Mouse (Mus musculus) gastrocnemius, postnatal 4 days (tissue): ENCODE measurements around the gene Ccdc33. TPM values are rescaled to one million over a fixed set of nuclear protein-coding genes. Genes with fewer than 3 reads are reported as not detected.

Experiments used
- DNase-seq, 2 experiments: peaks; one replicate each; pipeline ENCODE4 v3.0.0; 2021 to 2022; ENCODE audit warnings: low spot score in 2 of 2, mixed read lengths in 2 of 2
- total RNA-seq, 2 experiments: library from RNA; stranded (reverse); gene quantifications; 2 replicates each; pipeline ENCODE4 v1.2.3; 2021

Ccdc33 gene
- total RNA-seq, 2 experiments from 2014 or later, result not detected

DNA sequence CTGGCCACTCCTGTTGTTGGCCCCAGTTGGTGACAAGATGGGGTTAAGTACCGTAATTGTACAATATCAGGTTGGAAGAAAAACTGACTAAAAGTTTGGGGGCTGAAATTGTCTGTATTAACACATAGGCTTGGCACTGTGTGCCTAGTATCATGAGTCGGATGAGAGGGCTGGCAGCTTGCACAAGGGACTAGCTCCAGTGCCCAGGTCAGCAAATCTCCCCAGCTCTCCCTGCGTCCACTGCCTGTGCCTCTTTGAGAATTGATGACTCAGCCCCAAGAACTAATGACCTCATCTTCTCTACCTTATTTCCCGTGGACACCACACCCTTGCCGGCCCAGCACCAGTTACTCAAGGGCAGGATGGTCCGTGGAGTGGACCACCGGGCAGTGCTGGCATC is 68.8 kb downstream of the Ccdc33 start:
- DNase-seq, result no peak

DNA sequence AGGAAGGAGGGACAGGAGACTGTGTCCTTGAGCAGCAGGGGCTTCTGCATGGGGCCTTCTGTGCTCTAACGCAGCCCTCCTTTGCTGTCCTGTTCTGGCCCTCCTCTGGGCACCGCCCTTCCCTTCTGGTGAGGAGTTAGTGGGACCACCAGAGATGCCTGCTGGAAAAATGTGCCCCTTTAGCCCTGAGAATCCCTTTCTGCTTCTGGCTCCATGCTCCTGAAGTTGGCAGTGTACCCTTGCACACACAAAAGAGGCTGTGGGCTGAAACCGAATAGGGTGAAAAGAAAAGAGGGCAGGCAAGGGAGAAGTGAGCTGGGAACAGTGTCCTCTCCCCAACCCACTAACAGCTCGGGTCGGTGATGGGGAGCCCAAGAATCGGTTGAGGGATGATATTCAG is 69.4 kb downstream of the Ccdc33 start:
- DNase-seq, result no peak

DNA sequence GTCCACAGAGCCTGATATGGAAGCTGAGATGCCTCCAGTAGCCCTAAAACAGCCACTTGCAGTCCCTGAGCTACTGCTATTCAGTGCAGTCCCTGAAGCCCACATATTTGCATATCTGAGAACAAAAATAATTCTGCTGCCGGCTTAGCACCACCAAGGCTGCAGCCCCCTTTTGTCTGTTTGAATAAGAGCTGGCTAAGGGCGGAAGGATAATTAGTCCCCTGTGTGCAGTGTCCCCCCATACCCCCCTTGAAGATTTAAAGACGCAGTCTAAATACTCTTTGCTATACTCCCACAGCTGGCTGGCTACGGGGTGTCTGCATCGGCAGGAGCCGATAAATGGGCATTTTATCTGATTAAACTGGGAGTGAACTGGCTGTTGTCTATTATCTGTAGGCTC is 70.0 kb downstream of the Ccdc33 start:
- no peak for DNase-seq

DNA sequence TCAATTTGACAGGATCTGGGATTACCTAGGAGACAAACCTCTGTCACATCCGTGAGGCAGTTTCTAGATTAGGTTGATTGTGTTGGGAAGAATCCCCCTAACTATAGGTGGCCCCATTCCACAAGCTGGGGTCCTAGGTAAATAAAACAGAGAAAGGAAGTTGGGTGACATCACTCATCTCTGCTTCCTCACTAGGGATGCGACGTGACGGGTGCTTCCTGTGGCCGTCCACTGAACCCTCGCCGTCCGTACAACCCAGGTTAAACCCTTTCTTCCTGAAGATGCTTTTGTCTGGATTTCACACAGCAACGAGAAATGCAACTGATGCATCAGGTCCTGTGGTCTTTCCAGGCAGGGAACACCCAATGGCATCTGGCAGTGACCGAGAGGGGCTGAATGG is 71.6 kb downstream of the Ccdc33 start:
- DNase-seq, result no peak

DNA sequence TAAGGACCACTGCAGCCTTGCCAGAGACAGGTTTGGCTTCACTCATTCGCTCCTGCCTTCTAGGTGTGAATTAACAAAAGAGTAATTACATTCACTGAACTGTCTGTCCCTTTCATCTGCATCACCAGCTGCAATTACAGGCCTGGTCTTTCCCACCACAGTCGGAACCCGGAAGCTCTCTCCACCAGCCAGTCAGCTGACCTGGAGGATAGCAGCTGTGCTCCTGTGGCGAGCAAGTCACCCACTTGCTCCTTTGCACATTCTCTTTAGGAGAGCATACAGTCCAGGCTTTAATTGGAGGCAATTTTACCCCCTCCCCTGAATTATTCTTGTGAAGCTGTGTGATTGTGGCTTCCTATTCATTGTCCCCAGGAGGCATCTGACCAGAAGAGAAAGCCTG is 73.0 kb downstream of the Ccdc33 start:
- no peak for DNase-seq

DNA sequence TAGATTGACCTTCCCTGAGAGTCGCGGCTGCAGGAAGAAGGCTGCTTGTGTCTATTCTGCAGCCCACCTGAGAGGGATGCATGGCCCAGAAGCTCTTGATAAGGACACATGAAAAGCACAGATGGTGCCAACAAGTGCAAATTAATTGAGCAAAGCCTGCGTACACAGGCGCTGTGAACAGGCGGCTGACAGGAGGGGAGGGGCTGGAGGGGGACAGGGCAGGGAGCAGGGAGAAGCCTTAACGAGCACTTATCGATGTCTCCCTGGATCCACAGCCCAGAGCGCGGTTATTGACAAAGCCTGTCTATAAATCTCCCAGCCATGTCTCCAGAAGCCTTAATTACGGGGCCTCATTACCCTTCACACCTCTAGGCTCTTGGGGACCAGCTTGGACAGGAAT is 73.8 kb downstream of the Ccdc33 start:
- DNase-seq, result no peak

DNA sequence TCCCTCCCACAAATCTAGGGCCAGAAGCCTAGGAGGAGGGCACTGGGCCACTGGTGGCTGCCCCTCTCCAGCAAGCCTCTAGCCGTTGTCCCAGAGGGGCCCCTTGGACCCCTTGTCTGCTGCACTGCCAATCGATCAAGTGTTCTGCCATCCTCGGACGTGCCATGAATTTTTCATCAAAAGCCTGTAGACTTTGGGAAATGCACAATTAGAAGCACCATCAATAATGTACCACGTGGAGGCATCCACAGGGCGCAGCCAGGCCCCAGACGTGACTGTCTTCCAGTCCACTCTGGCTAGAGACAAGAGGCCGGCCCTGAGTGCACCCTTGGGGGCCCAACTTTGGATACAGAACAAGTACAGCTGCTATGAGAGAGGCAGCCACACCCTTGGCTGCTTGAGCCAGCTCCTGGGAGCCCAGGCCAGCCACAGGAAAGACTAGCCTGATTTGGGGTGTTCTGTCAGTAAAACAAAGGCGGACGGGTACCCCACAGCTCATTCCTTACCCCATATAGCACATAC is 75.1 kb downstream of the Ccdc33 start:
- DNase-seq, result peak; percentile 63 to 84

DNA sequence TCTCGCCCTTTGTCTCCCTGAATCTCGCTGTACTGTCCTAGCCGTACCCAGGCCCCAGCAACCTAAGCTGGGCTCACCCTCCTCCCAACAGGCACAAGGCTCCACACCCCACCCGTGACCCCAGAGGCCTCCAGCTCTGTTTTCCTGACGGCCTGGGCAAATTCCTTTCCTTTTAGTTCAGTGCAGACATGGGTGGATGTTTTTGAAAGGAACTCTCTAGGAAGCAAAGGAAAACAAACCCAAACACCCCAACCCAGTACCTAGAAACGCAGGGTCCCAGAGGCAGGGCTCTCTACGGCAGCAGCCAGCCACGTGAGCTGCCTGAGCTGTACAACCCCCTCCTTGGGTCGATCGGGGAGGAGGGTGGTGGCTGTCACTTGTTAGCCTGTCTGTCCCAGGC is 76.2 kb downstream of the Ccdc33 start:
- DNase-seq, result no peak

DNA sequence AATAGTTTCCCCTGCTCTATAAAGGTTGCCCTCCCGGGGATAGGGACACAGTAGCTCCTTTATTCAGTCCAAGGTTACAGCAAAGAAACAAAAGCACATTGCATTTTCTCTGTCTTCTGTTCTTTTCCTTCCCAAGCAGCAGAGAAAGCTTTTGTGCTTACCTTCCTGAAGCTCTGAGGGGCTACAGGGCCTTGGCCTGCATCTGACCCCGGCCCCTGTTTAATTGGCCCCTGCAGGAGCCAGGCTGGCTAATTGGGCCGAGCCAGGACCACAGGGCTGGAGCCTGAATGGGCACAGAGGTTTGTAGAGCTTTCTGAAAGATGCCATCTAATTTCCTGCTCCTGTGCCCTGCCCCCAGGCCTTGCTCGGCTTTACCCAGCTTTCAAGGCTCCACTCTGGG is 77.6 kb downstream of the Ccdc33 start:
- no peak for DNase-seq

DNA sequence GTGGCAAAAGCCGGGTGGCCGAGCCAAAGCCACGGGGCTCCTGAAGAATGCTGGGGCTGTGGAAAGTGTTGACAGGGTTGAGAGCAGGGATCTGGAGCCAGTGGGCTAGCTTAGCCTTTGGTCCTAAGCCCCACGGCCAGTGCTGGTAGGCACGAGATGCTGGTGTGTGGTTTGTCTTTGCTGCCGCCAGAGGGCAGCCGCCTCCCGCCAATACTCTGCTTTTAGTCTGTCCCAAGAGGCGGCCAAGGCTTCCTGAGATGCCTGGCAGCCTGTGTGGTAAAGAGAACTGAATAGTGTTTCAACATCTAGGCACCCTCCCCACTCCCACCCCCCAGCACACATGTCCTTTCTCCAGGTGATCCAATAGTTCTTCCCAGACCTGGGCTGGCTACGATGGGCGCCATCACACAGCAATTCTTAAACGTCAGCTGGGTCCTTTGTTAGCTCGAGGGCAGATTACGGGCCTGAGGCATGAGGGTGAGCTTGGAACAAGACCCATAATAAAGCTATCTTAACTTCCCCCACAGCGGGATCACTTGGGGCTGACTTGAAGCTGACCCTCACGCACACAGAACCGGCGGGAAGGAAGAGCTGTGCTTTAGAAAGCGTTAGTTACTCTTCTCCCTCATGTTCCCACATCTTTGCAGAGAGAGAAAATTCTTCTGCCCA is 80.0 kb downstream of the Ccdc33 start:
- DNase-seq, result peak; percentile 55 to 77

DNA sequence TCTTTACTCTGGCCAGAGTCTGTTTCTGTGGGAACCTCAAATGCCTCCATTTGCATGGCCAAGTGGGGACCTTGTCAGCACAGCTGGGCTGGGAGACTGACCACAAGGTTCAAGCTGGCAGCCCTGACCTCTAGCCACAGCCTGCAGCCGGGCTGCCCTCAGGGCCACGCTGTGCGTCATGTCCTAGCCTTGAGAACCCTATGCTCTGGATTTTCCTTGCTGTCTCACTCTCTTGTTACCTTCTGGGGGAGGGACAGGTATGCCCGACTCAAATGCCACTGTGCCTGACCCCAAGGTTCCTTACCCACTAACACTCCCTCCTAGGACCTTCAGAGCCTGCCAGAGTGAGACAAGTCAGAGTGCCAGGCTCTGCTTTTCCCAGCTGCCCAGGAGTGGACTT is 81.7 kb downstream of the Ccdc33 start:
- DNase-seq, result no peak

DNA sequence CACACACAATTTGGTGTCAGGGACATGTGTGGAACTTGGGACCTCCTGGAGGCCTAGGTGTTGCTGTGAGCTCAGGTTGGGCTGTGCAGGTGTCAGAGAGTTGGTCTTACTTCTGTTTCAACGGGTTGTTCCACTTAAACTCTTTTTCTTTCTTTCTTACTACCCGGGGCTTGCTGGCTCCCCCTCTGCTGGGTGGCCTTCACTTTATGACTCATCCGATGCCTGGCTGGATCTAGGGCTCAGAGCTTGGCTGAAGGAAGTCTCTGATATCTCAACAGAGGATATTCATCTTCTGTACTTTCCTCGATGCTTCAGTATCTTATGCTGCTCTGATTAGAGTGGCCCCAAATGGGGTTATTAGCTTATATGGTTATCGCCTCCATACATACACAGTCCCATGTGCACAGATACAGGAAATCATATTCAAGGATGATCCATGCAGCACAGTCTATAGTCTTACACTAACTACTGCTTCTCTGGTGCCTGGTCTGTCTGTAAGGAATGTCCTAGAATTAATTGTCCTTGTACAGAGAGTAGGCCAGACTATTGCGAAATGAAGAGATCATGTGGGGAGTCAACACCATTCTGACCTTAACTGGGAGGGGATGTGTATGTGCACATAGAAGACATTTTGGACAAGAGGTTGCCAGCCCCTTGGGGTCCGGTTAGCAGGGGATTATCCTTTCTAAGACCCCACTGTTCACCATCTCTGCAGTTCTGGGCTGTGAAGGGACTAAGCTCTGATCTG is 82.5 kb downstream of the Ccdc33 start:
- DNase-seq, result no peak

DNA sequence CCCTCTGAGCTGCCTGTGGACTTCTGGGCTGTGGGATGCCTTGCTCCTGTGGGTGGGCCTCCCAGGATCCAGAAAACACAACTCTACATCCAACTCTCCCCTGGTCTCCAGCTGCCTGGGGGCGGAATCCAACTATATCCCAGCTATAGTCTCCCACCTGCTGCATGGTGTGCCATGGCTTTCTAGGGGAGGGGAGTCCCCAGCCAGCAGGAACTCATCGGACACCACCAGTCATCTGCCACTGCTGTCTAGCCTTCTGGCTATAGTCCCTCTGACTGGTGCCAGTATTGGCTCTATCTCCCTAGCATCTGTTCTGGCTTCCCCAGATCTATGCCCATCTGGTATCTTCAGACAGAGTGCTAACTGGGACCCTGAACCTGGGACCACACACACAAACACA is 83.1 kb downstream of the Ccdc33 start:
- peak in 1 of 2 experiments; percentile 25 for DNase-seq

DNA sequence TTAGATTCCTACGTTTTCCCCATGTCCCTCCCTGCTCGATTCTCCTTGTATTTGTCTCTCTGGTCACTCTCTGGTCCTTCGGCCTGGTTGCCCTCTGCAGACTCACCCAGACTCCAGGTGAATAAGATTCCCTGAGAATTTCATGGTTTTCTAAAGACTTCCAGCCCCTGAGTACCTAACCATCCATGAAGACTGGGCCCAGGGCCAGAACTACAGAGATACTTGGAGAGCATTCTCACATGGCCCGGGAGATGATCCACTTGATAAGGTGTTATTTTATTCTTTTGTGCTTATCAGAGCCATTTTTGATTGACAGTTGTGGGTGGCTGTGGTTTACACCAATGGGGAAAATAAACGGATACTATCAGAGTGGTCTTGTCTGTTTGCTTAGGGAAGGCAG is 86.7 kb downstream of the Ccdc33 start:
- no peak for DNase-seq

DNA sequence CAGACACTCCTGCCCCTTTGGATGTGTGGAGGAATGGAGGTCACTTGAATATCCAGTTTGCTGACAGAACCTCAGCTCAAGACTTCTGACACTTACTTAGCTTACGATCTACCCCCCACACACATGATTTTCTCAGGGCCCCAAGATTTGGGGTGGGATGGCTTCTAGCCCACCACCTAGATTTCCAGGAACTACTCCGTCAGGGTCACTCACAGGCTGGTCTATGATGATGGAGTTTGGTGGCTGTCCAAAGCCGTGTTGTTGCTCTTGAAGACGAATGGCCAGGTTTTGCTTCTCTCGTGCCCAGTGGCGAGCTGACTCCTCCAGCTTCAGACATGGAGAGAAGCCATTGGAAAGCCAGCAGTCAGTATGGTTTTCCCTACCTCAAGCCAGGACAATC is 89.0 kb downstream of the Ccdc33 start:
- DNase-seq, result no peak

DNA sequence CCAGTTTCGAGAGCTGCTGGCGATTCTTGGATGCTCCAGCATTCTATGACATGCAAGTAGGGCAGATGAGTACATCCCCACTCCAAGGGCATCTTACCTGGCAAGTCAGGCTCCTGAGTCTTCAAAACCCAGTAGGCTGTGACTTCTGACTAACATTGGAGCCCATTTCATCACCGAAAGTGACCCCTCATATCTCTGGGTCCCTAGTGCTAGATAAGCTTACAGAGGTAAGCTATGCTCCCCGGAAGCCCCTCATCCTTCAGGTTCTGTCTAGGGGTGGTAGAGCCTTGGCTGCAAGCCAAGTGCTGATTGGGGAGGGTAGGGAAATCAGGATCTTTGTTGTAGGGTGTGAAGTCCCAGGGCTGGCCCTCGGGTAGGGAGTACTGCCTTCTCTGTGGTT is 89.8 kb downstream of the Ccdc33 start:
- DNase-seq, result no peak

DNA sequence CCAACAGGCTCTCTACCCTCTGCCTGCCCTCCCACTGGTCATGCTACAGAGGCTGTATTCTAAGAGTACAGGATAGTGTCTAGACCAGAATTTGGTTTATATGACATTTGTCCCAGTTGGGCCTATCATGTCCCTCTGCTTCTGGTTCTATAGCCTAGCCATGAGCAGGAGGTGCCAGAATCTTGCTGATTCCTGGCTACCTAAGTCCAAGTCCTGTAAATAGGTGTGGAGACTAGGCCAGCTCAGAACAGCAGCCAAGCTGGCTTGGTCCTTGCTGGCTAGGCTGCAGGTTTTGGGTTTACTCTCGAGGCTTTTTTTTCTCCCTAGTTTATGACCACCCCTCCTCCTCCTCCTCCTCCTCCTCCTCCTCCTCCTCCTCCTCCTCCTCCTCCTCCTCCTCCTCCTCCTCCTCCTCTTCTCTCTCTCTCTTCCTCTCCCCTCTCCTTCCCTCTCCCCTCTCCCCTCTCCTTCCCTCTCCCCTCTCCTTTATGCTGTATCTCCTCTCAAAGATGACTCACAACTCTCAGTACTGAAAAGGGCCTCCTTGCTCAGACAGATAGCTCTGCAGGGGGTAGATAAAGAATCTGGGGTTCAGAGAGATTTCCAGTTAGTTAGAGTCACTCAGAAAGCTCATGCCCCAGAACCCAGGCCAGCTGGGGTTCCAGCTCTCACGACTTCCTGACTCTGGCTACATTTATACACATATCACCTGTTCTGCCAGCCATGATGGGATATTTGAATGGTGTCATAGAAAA is 91.0 kb downstream of the Ccdc33 start:
- DNase-seq, result no peak

DNA sequence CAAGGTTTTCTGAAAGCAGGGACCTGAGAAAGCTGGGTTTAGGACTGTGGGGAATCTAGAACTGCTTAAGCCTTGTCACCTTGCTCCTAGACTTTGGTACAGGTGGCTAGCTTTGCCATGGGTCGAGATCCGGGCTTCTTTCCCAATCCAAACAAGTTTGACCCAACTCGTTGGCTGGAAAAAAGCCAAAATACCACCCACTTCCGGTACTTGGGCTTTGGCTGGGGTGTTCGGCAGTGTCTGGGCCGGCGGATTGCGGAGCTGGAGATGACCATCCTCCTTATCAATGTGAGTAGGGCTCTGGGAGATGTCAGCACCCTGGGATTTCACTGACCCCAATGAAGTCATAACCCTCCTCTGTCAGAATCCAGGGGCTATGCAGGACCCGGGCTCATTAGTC is 92.6 kb downstream of the Ccdc33 start:
- DNase-seq, result no peak

DNA sequence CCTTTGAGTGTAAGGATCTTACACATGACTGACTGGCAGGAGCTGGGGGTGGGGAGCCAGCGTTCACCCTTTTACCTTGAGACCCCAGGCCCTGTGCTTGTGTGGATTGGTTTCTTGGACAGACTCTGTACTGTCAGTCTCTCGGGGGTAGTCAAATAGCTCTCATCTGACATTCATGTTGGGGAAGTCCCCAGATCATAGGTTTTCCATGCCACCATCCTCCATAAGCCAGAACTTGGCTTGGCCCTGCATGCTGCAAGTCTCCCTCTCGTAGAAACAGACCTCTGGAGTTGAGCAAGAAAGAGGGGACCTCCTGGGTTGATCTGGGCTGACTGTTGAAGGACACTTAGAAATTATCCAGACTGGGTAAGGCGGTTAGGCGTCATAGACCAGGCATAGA is 100.2 kb downstream of the Ccdc33 start:
- no peak for DNase-seq

DNA sequence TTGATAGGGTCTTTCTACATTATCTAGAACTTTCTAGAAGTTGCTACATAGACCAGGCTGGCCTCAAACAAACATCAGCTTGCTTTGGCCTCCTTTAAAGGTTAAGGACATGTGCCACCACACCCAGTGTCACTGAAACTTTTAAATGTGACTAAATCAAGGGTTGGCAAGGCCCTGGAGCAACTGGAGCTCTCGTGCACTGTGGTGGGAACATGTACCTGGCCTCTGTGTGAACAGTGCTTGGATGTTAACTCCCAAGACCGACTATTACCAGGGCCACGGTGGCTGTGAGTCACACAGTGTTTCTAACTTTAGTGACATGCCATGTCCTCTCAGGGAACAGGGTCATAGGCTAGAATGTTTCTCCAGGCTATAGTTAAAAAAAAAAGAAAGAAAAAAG is 101.7 kb downstream of the Ccdc33 start:
- DNase-seq, result no peak

DNA sequence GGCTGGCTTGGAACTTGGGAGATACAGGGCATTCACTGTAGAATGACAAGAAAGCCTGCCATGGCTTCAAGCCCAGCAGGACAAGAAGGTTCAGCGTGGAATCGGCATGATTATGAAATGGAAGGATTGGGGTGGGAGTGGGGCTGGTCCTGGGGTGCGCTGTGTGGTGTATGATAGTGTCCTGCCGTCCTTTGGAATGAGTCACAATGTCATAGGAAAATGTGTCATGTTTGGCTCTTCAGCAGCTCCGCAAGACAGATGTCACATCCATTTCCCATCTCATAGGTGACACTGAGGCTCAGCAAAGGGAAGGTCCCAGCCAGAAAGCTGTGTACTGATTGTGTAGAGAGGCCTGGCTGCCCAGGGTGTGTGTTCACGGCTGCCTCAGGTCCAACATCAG is 102.8 kb downstream of the Ccdc33 start:
- no peak for DNase-seq
